Mouse (Mus musculus): ENCODE results near the gene Rbm17. TPM values are rescaled to one million over a fixed set of nuclear protein-coding genes. Genes with fewer than 3 reads are reported as not detected.
A peak's percentile ranks its signal among the peaks of the same experiment; 100 is the strongest.
"Not testable (repeated sequence)": the region's sequence is repeated elsewhere in the genome, so short reads cannot be mapped to it uniquely, and the experiment has no call there.

The Rbm17 gene
- total and polyA plus RNA-seq, 2 experiments from 2014 or later: 57.3 to 128 TPM

DNA sequence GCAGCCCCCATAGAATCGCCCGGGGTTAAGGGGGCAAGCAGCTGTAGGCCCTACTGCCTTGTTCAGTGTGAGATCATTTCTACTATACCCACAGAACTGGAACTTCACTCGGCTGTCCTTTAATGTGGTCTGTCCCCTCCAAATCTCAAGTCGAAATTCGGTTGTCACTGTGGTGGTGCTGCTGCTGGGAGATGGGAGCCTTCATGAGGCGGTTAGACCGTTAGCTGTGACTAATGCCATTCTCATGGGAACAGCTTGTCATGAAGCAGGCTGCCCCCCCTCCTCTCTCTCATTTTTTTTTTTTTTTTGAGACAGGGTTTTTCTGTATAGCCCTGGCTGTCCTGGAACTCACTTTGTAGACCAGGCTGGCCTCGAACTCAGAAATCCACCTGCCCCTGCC lies 19.2 kb upstream of the Rbm17 start:
- DNase-seq (ENCODE audit: low spot score) (no peak), ATAC-seq (no peak)
- Histone ChIP-seq H3K27me3 (ENCODE audit: insufficient read depth, low read length) (no peaks in the 10 kb centered on the region), H3K27ac (no peak overlapping the region), H3K36me3 (ENCODE audit: insufficient read depth, low read length) (no peaks in the 10 kb centered on the region), H3K4me1 (ENCODE audit: insufficient read depth, low read length) (no peaks in the 10 kb centered on the region), H3K9ac (replicated peaks; ENCODE audit: low read length) (no peak overlapping the region), H3K4me2 (ENCODE audit: low read depth, low read length) (no peak overlapping the region), H3K9me3 (ENCODE audit: low read length) (no peaks in the 10 kb centered on the region), H3K4me3 (ENCODE audit: low read length) (no peak overlapping the region)
- WGBS: 89% methylated on average over 8 of the region's 8 CpGs
- no peak for TF ChIP-seq CTCF (IDR thresholded peaks at IDR 0.05; ENCODE audit: low read depth)

GRCm38 (mm10) chr2:11619598-11619997 lies 15.6 kb upstream of the Rbm17 start:
- Histone ChIP-seq H3K4me1 (ENCODE audit: insufficient read depth, low read length) (no peaks in the 10 kb centered on the region), H3K9me3 (ENCODE audit: low read length) (no peaks in the 10 kb centered on the region), H3K27ac (no peak overlapping the region), H3K4me3 (ENCODE audit: low read length) (no peak overlapping the region), H3K36me3 (ENCODE audit: insufficient read depth, low read length) (no peaks in the 10 kb centered on the region), H3K27me3 (ENCODE audit: insufficient read depth, low read length) (no peaks in the 10 kb centered on the region), H3K4me2 (ENCODE audit: low read depth, low read length) (no peak overlapping the region), H3K9ac (replicated peaks; ENCODE audit: low read length) (no peak overlapping the region)
- TF ChIP-seq CTCF (IDR thresholded peaks at IDR 0.05; ENCODE audit: low read depth): no peak
- no peak for ATAC-seq
- 88% methylated on average over 2 of the region's 2 CpGs for WGBS
- no peak for DNase-seq (ENCODE audit: low spot score)

DNA sequence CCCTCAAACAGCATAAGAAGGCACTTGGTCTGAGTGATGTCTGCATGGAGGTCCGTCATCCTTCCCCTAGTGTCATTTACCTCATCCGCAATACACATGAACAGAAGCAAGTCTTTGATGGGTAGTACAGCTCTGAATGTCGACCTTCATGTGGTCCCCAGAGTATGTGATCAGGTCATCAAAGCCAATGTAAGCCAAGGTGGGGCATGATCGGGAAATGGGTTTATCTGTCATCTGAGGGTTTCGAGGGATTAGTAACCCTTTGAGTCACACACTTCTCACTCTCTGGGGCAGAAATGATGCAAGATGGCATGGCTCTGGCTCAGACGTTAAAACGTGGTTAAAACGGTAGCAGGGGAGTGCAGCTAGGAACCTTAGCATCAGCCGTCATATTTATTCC lies 12.9 kb upstream of the Rbm17 start:
- no peak overlapping the region for H3K4me3 ChIP-seq (ENCODE audit: low read length)
- H3K36me3 ChIP-seq (ENCODE audit: insufficient read depth, low read length): no peaks in the 10 kb centered on the region
- DNase-seq (ENCODE audit: low spot score) (no peak), ATAC-seq (no peak)
- H3K4me2 ChIP-seq (ENCODE audit: low read depth, low read length): no peak overlapping the region
- no peak for TF ChIP-seq CTCF (IDR thresholded peaks at IDR 0.05; ENCODE audit: low read depth)
- WGBS: 91% methylated on average over 9 of the region's 9 CpGs
- H3K9ac ChIP-seq (replicated peaks; ENCODE audit: low read length): no peak overlapping the region
- no peaks in the 10 kb centered on the region for H3K4me1 ChIP-seq (ENCODE audit: insufficient read depth, low read length)
- H3K9me3 ChIP-seq (ENCODE audit: low read length): no peaks in the 10 kb centered on the region
- no peaks in the 10 kb centered on the region for H3K27me3 ChIP-seq (ENCODE audit: insufficient read depth, low read length)
- H3K27ac ChIP-seq: no peak overlapping the region

GRCm38 (mm10) chr2:11612939-11613338 lies 9.0 kb upstream of the Rbm17 start:
- ATAC-seq; H3K4me1 ChIP-seq (ENCODE audit: insufficient read depth, low read length); H3K27me3 ChIP-seq (ENCODE audit: insufficient read depth, low read length); H3K9me3 ChIP-seq (ENCODE audit: low read length); H3K4me3 ChIP-seq (ENCODE audit: low read length); H3K4me2 ChIP-seq (ENCODE audit: low read depth, low read length); H3K9ac ChIP-seq (replicated peaks; ENCODE audit: low read length); H3K36me3 ChIP-seq (ENCODE audit: insufficient read depth, low read length); DNase-seq (ENCODE audit: low spot score); H3K27ac ChIP-seq: not testable (repeated sequence)
- 86% methylated on average over 6 of the region's 6 CpGs for WGBS

- not testable (repeated sequence) for H3K27ac ChIP-seq; H3K4me2 ChIP-seq (ENCODE audit: low read depth, low read length); DNase-seq (ENCODE audit: low spot score); H3K9ac ChIP-seq (replicated peaks; ENCODE audit: low read length); H3K9me3 ChIP-seq (ENCODE audit: low read length); ATAC-seq; H3K36me3 ChIP-seq (ENCODE audit: insufficient read depth, low read length); H3K4me1 ChIP-seq (ENCODE audit: insufficient read depth, low read length); H3K27me3 ChIP-seq (ENCODE audit: insufficient read depth, low read length); H3K4me3 ChIP-seq (ENCODE audit: low read length)
- 86% methylated on average over 4 of the region's 4 CpGs for WGBS
Observed at GRCm38 (mm10) chr2:11606718-11607117, 2.8 kb upstream of the Rbm17 start.

DNA sequence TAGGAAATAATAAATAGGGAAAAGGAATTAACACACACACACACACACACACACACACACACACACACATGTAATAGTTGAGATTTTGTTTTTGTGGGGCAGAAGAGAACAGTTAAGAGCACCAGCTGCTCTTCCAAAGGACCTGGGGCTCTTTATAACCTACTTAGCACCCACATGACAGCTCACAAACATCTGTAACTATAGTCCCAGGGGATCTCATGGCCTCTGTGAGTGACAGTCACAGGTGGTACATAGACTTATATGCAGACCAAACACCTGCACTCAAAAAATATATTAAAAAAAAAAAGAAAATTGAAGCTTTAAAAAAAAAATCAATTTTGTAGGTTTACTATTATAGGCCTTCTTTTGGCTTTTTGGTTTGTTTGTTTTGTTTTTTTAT lies 958 bp upstream of the Rbm17 start:
- Histone ChIP-seq H3K4me3 (ENCODE audit: low read length) (no peak overlapping the region), H3K4me1 (ENCODE audit: insufficient read depth, low read length) (0 out of 2 replicates have a peak, but pooled peaks cover 6% of the 10 kb centered on the region), H3K36me3 (ENCODE audit: insufficient read depth, low read length) (0 out of 2 replicates have a peak, but pooled peaks cover 3% of the 10 kb centered on the region), H3K27me3 (ENCODE audit: insufficient read depth, low read length) (no peaks in the 10 kb centered on the region), H3K9ac (replicated peaks; ENCODE audit: low read length) (no peak overlapping the region), H3K27ac (no peak overlapping the region), H3K4me2 (ENCODE audit: low read depth, low read length) (no peak overlapping the region), H3K9me3 (ENCODE audit: low read length) (no peaks in the 10 kb centered on the region)
- no peak for TF ChIP-seq CTCF (IDR thresholded peaks at IDR 0.05; ENCODE audit: low read depth)
- ATAC-seq: no peak
- DNase-seq (ENCODE audit: low spot score): no peak

DNA sequence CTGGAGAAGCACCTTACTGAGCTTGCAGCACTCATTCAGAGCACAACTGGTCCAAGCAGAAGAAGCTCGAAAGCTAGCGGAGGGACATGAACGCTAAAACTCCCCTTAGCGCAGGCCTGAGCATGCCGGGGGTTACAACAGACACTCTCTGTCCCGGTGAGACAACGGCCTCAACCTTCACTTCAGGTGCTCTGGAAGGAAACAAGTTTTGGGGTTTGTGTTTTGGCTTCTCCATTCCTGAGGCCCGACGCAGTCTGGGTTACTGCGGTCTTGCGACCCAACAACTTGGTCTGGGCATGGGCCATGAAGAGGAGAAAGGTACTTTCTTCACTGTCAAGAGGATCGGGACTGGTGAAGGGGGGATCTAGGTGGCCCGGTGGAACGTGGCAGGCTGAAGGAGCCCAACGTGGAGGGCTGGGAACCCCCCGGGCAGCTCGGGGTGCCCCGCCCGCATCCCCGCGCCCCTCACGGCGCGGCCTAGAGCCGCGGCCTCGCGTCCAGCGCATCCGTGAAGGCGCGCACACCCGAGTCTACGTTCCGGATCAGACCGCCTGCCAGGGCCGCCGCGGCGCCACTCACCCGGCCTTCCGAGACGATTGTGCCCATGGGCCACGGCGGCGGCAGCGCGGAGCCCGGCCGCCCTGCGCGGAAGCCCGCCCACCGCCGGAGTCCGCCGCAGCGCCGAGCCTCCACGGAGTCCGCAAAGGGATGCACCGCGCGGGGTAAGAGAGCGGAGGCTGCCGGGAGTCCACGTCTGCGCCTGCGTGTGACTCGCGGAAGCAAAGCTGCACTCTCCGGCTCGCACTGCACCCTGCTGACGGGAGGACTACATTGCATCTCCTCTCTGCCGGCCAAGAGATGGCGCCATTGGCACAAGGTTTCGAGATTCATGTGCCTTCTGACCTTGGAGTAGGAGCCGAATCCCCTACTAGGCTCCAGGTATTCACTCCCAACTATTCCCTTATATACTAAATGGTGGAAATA lies 1.2 kb downstream of the Rbm17 start:
- Histone ChIP-seq H3K4me2 (ENCODE audit: low read depth, low read length) (peak overlapping the region; percentile 81), H3K4me1 (ENCODE audit: insufficient read depth, low read length) (0 out of 2 replicates have a peak, but pooled peaks cover 6% of the 10 kb centered on the region), H3K27me3 (ENCODE audit: insufficient read depth, low read length) (no peaks in the 10 kb centered on the region), H3K9ac (replicated peaks; ENCODE audit: low read length) (peak overlapping the region; percentile 97), H3K36me3 (ENCODE audit: insufficient read depth, low read length) (peaks cover 9% of the 10 kb centered on the region; the same call in 1 of the 2 replicates), H3K4me3 (ENCODE audit: low read length) (peak overlapping the region; percentile 98), H3K9me3 (ENCODE audit: low read length) (no peaks in the 10 kb centered on the region), H3K27ac (peak overlapping the region; percentile 83; the same call in 1 of the 2 replicates)
- WGBS: under 1% methylated on average over 74 of the region's 78 CpGs
- ATAC-seq: peak; percentile 99
- TF ChIP-seq CTCF (IDR thresholded peaks at IDR 0.05; ENCODE audit: low read depth): peak; percentile 100
- DNase-seq (ENCODE audit: low spot score): peak; percentile 97

Data from hindbrain, postnatal 0 days (tissue).